8 mouse cellular contexts compared by ENCODE assay signal in the genomic region with DNA sequence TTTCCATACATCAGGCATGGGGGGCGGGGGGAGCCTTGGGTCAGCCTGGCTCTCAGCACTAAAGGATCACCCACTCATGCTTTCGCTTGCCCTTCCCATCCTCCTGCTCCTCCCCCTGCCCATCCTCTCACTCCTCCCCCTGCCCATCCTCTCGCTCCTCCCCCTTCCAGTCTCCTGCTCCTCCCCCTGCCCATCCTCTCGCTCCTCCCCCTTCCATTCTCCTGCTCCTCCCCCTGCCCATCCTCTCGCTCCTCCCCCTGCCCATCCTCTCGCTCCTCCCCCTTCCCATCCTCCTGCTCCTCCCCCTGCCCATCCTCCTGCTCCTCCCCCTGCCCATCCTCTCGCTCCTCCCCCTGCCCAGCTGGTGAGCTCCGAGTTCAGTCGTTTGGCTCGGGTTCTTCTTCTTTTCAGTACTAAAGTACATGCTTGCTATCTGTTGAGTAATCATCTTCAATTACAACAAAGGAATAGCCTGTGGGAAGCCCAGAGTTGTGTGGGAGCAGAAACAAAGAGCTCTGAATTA. TPM values are rescaled to one million over a fixed set of nuclear protein-coding genes. Genes with fewer than 3 reads are reported as not detected.
DNase-seq lines count a peak whose midpoint lies in the region; ATAC-seq lines count a peak whose summit lies in the region.

No protein-coding gene starts in this region.

- peak; percentile 59 to 73 for DNase-seq in cerebellum, postnatal 10 days
- no peak for DNase-seq in cerebellum, adult 11 months
- DNase-seq in embryo, embryonic 10.5 days (ENCODE audit: low spot score): peak; percentile 85
- peak; percentile 49 to 73 for DNase-seq in gastrocnemius, postnatal 36 days
- peak; percentile 81 for DNase-seq in intestine, embryonic 14.5 days (ENCODE audit: low spot score)
- peak; percentile 85 for DNase-seq in liver
- DNase-seq in splenic B cell, adult 2 months (ENCODE audit: low read depth, low spot score): peak; percentile 88

- 2% methylated on average over 7 of the region's 10 CpGs for WGBS in intestine, embryonic 14.5 days
- WGBS in midbrain, embryonic 16.5 days: under 1% methylated on average over 6 of the region's 10 CpGs

- no peaks in the 10 kb centered on the region for H3K27me3 ChIP-seq in intestine, embryonic 14.5 days (replicated peaks; ENCODE audit: control insufficient read depth, insufficient read depth, low read length)
- no peaks in the 10 kb centered on the region for H3K27me3 ChIP-seq in midbrain, embryonic 16.5 days (ENCODE audit: control insufficient read depth, insufficient read depth, low read depth, low read length)
- H3K27me3 ChIP-seq in splenic B cell, adult 2 months (ENCODE audit: control insufficient read depth, insufficient read depth, low read length, poor library complexity, severe bottlenecking): no peaks in the 10 kb centered on the region

- H3K9ac ChIP-seq in intestine, embryonic 14.5 days (ENCODE audit: low read length): no peak overlapping the region
- H3K9ac ChIP-seq in midbrain, embryonic 16.5 days (ENCODE audit: low read depth, low read length): 0 out of 2 replicates have a peak overlapping the region, but pooled peaks have one; percentile 30

- no peaks in the 10 kb centered on the region for H3K36me3 ChIP-seq in intestine, embryonic 14.5 days (ENCODE audit: control insufficient read depth, insufficient read depth, low read length)
- no peaks in the 10 kb centered on the region for H3K36me3 ChIP-seq in midbrain, embryonic 16.5 days (ENCODE audit: control insufficient read depth, insufficient read depth, low read length)
- no peaks in the 10 kb centered on the region for H3K36me3 ChIP-seq in splenic B cell, adult 2 months (ENCODE audit: control insufficient read depth, insufficient read depth, low read length, poor library complexity, severe bottlenecking)

- intact Hi-C loops in gastrocnemius, postnatal 36 days (cut with DNase I): no loop called here

- H3K4me2 ChIP-seq in intestine, embryonic 14.5 days (ENCODE audit: low read length): peak overlapping the region; percentile 46
- peak overlapping the region; percentile 39 for H3K4me2 ChIP-seq in midbrain, embryonic 16.5 days (ENCODE audit: low read length)

- ATAC-seq in intestine, embryonic 14.5 days (replicated peaks; ENCODE audit: low FRiP score, low TSS enrichment, low read depth): peak; percentile 57
- peak; percentile 43; the same call in 1 of the 2 replicates for ATAC-seq in midbrain, embryonic 16.5 days

- peak overlapping the region; percentile 62; the same call in 1 of the 2 replicates for H3K27ac ChIP-seq in intestine, embryonic 14.5 days (ENCODE audit: low read depth)
- no peak overlapping the region for H3K27ac ChIP-seq in midbrain, embryonic 16.5 days (ENCODE audit: low read length)

- 0 out of 2 replicates have a peak overlapping the region, but pooled peaks have one; percentile 6 for H3K4me3 ChIP-seq in intestine, embryonic 14.5 days (ENCODE audit: low read depth, low read length)
- peak overlapping the region; percentile 22 for H3K4me3 ChIP-seq in midbrain, embryonic 16.5 days (ENCODE audit: low read depth, low read length)

- no peaks in the 10 kb centered on the region for H3K9me3 ChIP-seq in intestine, embryonic 14.5 days (ENCODE audit: control insufficient read depth, low read length)
- H3K9me3 ChIP-seq in midbrain, embryonic 16.5 days (replicated peaks; ENCODE audit: control insufficient read depth, low read length, poor library complexity, severe bottlenecking): no peaks in the 10 kb centered on the region

- H3K4me1 ChIP-seq in intestine, embryonic 14.5 days (replicated peaks; ENCODE audit: control insufficient read depth, insufficient read depth, low read length): no peaks in the 10 kb centered on the region; the same call in 1 of the 2 replicates
- H3K4me1 ChIP-seq in midbrain, embryonic 16.5 days (ENCODE audit: control insufficient read depth, insufficient read depth, low read length): no peaks in the 10 kb centered on the region; the same call in 1 of the 2 replicates

RNA-seq across cellular contexts. Expression of gene Mcrs1, which starts 8.0 kb away (rescaled TPM):
- 10 to 100 TPM; 25.6 to 28.9 TPM for total RNA-seq in gastrocnemius, postnatal 36 days (2021)
- polyA plus RNA-seq in intestine, embryonic 14.5 days (2014; fragmentation: Nextera tagmentation; extraction: Ambion mirVana): 146 and 154 TPM in 2 replicates
- 209 and 211 TPM in 2 replicates for polyA plus RNA-seq in midbrain, embryonic 16.5 days (2015; fragmentation: Nextera tagmentation; extraction: Ambion mirVana)

RNA-seq across cellular contexts. Expression of gene Prpf40b, which starts 35.1 kb away (rescaled TPM):
- 10 to 100 TPM; 21.0 to 23.0 TPM for total RNA-seq in gastrocnemius, postnatal 36 days (2021)
- 40.6 and 51.1 TPM in 2 replicates for polyA plus RNA-seq in intestine, embryonic 14.5 days (2014; fragmentation: Nextera tagmentation; extraction: Ambion mirVana)
- 122 and 130 TPM in 2 replicates for polyA plus RNA-seq in midbrain, embryonic 16.5 days (2015; fragmentation: Nextera tagmentation; extraction: Ambion mirVana)

RNA-seq across cellular contexts. Expression of gene Kcnh3, which starts 35.1 kb away (rescaled TPM):
- total RNA-seq in gastrocnemius, postnatal 36 days (2021): under 1 TPM in 1 of 2 experiments, not detected in 1; 0.08 TPM
- 0.39 and 0.51 TPM in 2 replicates for polyA plus RNA-seq in intestine, embryonic 14.5 days (2014; fragmentation: Nextera tagmentation; extraction: Ambion mirVana)
- polyA plus RNA-seq in midbrain, embryonic 16.5 days (2015; fragmentation: Nextera tagmentation; extraction: Ambion mirVana): 0.25 and 0.50 TPM in 2 replicates

RNA-seq across cellular contexts. Expression of gene Fam186b, which starts 35.9 kb away (rescaled TPM):
- total RNA-seq in gastrocnemius, postnatal 36 days (2021): not detected
- polyA plus RNA-seq in intestine, embryonic 14.5 days (2014; fragmentation: Nextera tagmentation; extraction: Ambion mirVana): 0.11 and 0.24 TPM in 2 replicates
- 0.53 and 0.73 TPM in 2 replicates for polyA plus RNA-seq in midbrain, embryonic 16.5 days (2015; fragmentation: Nextera tagmentation; extraction: Ambion mirVana)
